Mouse (Mus musculus): Measurements from ENCODE around the gene Aplf.
A peak's percentile ranks its signal among the peaks of the same experiment; 100 is the strongest.

Aplf gene

GRCm38 (mm10) chr6:87671771-87672517 is at the start of gene Aplf:
TSS of gene Aplf (minus strand) at chr6:87672193.
- peak; percentile 94 for DNase-seq (ENCODE audit: low read depth, low spot score)

- DNase-seq (ENCODE audit: low read depth, low spot score), result no peak
Observed at GRCm38 (mm10) chr6:87714091-87714490, 42.1 kb upstream of the Aplf start.

GRCm38 (mm10) chr6:87712311-87712710 is 40.3 kb upstream of the Aplf start:
- DNase-seq (ENCODE audit: low read depth, low spot score), result no peak

- DNase-seq (ENCODE audit: low read depth, low spot score), result no peak
Observed at GRCm38 (mm10) chr6:87706246-87706645, 34.3 kb upstream of the Aplf start.

GRCm38 (mm10) chr6:87696544-87696943 is 24.6 kb upstream of the Aplf start:
- no peak for DNase-seq (ENCODE audit: low read depth, low spot score)

- DNase-seq (ENCODE audit: low read depth, low spot score), result no peak
Observed at GRCm38 (mm10) chr6:87695947-87696346, 24.0 kb upstream of the Aplf start.

GRCm38 (mm10) chr6:87680418-87680817 is 8.4 kb upstream of the Aplf start:
- DNase-seq (ENCODE audit: low read depth, low spot score), result no peak

GRCm38 (mm10) chr6:87672661-87673060 is 668 bp upstream of the Aplf start:
- DNase-seq (ENCODE audit: low read depth, low spot score), result no peak

- no peak for DNase-seq (ENCODE audit: low read depth, low spot score)
Observed at GRCm38 (mm10) chr6:87671353-87671752, 640 bp downstream of the Aplf start.

GRCm38 (mm10) chr6:87669894-87670588 is 2.0 kb downstream of the Aplf start:
- peak; percentile 26 for DNase-seq (ENCODE audit: low read depth, low spot score)

- DNase-seq (ENCODE audit: low read depth, low spot score), result no peak
Observed at GRCm38 (mm10) chr6:87668733-87669132, 3.3 kb downstream of the Aplf start.

- DNase-seq (ENCODE audit: low read depth, low spot score), result no peak
Observed at GRCm38 (mm10) chr6:87667804-87668203, 4.2 kb downstream of the Aplf start.

GRCm38 (mm10) chr6:87663445-87663844 is 8.5 kb downstream of the Aplf start:
- DNase-seq (ENCODE audit: low read depth, low spot score), result no peak

- no peak for DNase-seq (ENCODE audit: low read depth, low spot score)
Observed at GRCm38 (mm10) chr6:87662197-87662596, 9.8 kb downstream of the Aplf start.

- no peak for DNase-seq (ENCODE audit: low read depth, low spot score)
Observed at GRCm38 (mm10) chr6:87661707-87662106, 10.3 kb downstream of the Aplf start.

GRCm38 (mm10) chr6:87658816-87659215 is 13.2 kb downstream of the Aplf start:
- no peak for DNase-seq (ENCODE audit: low read depth, low spot score)

- DNase-seq (ENCODE audit: low read depth, low spot score), result no peak
Observed at GRCm38 (mm10) chr6:87653904-87654638, 17.9 kb downstream of the Aplf start.

GRCm38 (mm10) chr6:87653478-87653877 is 18.5 kb downstream of the Aplf start:
- DNase-seq (ENCODE audit: low read depth, low spot score), result no peak

- no peak for DNase-seq (ENCODE audit: low read depth, low spot score)
Observed at GRCm38 (mm10) chr6:87652670-87653069, 19.3 kb downstream of the Aplf start.

- no peak for DNase-seq (ENCODE audit: low read depth, low spot score)
Observed at GRCm38 (mm10) chr6:87651787-87652186, 20.2 kb downstream of the Aplf start.

- no peak for DNase-seq (ENCODE audit: low read depth, low spot score)
Observed at GRCm38 (mm10) chr6:87638134-87638660, 33.8 kb downstream of the Aplf start.

- no peak for DNase-seq (ENCODE audit: low read depth, low spot score)
Observed at GRCm38 (mm10) chr6:87632176-87632575, 39.8 kb downstream of the Aplf start.
